In genomic region chr2:168104375-168105144, GRCm38 (mm10) we compare ENCODE assay signal across 10 mouse cellular contexts. TPM values are rescaled to one million over a fixed set of nuclear protein-coding genes. Genes with fewer than 3 reads are reported as not detected.
DNase-seq lines count a peak whose midpoint lies in the region; ATAC-seq lines count a peak whose summit lies in the region.
"Had no signal": no experiment of that assay in that cellular context is flagged by ENCODE, and none has a peak within 500 bp of the region (broad histone marks: within the 10 kb centered on the region; RNA-seq: fewer than 3 reads in every experiment).

No protein-coding gene starts in this region.

- peak; percentile 82 for ATAC-seq in lung, embryonic 15.5 days (ENCODE audit: borderline replicate concordance, extremely low read depth, low FRiP score, low TSS enrichment)
- no peak for ATAC-seq in midbrain, embryonic 14.5 days (ENCODE audit: low FRiP score, low TSS enrichment)
- no peak for ATAC-seq in midbrain, embryonic 16.5 days

- WGBS in lung, embryonic 15.5 days = 50% methylated on average over 22 of the region's 22 CpGs
- 83% methylated on average over 22 of the region's 22 CpGs for WGBS in midbrain, embryonic 14.5 days
- 77% methylated on average over 22 of the region's 22 CpGs for WGBS in midbrain, embryonic 16.5 days

- H3K9me3 ChIP-seq in lung, embryonic 15.5 days = no peaks in the 10 kb centered on the region
- no peaks in the 10 kb centered on the region for H3K9me3 ChIP-seq in midbrain, embryonic 14.5 days (ENCODE audit: control insufficient read depth, low read length)
- H3K9me3 ChIP-seq in midbrain, embryonic 16.5 days (replicated peaks; ENCODE audit: control insufficient read depth, low read length, poor library complexity, severe bottlenecking) = no peaks in the 10 kb centered on the region
- H3K9me3 ChIP-seq: embryonic facial prominence, embryonic 12.5 days had no signal

- H3K4me1 ChIP-seq in lung, embryonic 15.5 days = peaks cover 22% of the 10 kb centered on the region
- peaks cover 6% of the 10 kb centered on the region; the same call in 1 of the 2 replicates for H3K4me1 ChIP-seq in midbrain, embryonic 14.5 days (ENCODE audit: control insufficient read depth, insufficient read depth, low read length)
- peaks cover 2% of the 10 kb centered on the region; the same call in 1 of the 2 replicates for H3K4me1 ChIP-seq in midbrain, embryonic 16.5 days (ENCODE audit: control insufficient read depth, insufficient read depth, low read length)
- H3K4me1 ChIP-seq: embryonic facial prominence, embryonic 12.5 days had no signal

- peak overlapping the region; percentile 73 for H3K27ac ChIP-seq in lung, embryonic 15.5 days
- H3K27ac ChIP-seq in midbrain, embryonic 14.5 days (replicated peaks; ENCODE audit: low read depth, low read length) = no peak overlapping the region
- no peak overlapping the region for H3K27ac ChIP-seq in midbrain, embryonic 16.5 days (ENCODE audit: low read length)
- H3K27ac ChIP-seq: embryonic facial prominence, embryonic 12.5 days had no signal

- H3K9ac ChIP-seq in lung, embryonic 15.5 days = no peak overlapping the region
- H3K9ac ChIP-seq in midbrain, embryonic 14.5 days (replicated peaks; ENCODE audit: low read length) = no peak overlapping the region
- no peak overlapping the region for H3K9ac ChIP-seq in midbrain, embryonic 16.5 days (ENCODE audit: low read depth, low read length)
- H3K9ac ChIP-seq: embryonic facial prominence, embryonic 12.5 days had no signal

- H3K4me3 ChIP-seq in lung, embryonic 15.5 days = no peak overlapping the region
- H3K4me3 ChIP-seq in midbrain, embryonic 14.5 days (replicated peaks; ENCODE audit: low read depth, low read length) = no peak overlapping the region
- no peak overlapping the region for H3K4me3 ChIP-seq in midbrain, embryonic 16.5 days (ENCODE audit: low read depth, low read length)
- H3K4me3 ChIP-seq: embryonic facial prominence, embryonic 12.5 days; myocyte had no signal

- no peaks in the 10 kb centered on the region for H3K27me3 ChIP-seq in lung, embryonic 15.5 days
- H3K27me3 ChIP-seq in midbrain, embryonic 14.5 days (ENCODE audit: control insufficient read depth, insufficient read depth, low read length) = no peaks in the 10 kb centered on the region
- H3K27me3 ChIP-seq in midbrain, embryonic 16.5 days (ENCODE audit: control insufficient read depth, insufficient read depth, low read depth, low read length) = no peaks in the 10 kb centered on the region
- H3K27me3 ChIP-seq: embryonic facial prominence, embryonic 12.5 days had no signal

- intact Hi-C loops in left cerebral cortex, postnatal 36 days (cut with DNase I) = no loop called here

- no peak overlapping the region for H3K4me2 ChIP-seq in lung, embryonic 15.5 days
- H3K4me2 ChIP-seq in midbrain, embryonic 14.5 days (ENCODE audit: low read length) = no peak overlapping the region
- no peak overlapping the region for H3K4me2 ChIP-seq in midbrain, embryonic 16.5 days (ENCODE audit: low read length)
- H3K4me2 ChIP-seq: embryonic facial prominence, embryonic 12.5 days had no signal

- H3K36me3 ChIP-seq in lung, embryonic 15.5 days = no peaks in the 10 kb centered on the region
- peaks cover 8% of the 10 kb centered on the region; the same call in 1 of the 2 replicates for H3K36me3 ChIP-seq in midbrain, embryonic 14.5 days (ENCODE audit: control insufficient read depth, insufficient read depth, low read length)
- H3K36me3 ChIP-seq in midbrain, embryonic 16.5 days (ENCODE audit: control insufficient read depth, insufficient read depth, low read length) = no peaks in the 10 kb centered on the region; the same call in 1 of the 2 replicates
- H3K36me3 ChIP-seq: embryonic facial prominence, embryonic 12.5 days had no signal

- peak; percentile 76 for DNase-seq in urinary bladder, postnatal 14 days (ENCODE audit: low spot score)
- no peak for DNase-seq in urinary bladder, postnatal 10 days (ENCODE audit: low spot score)
- peak; percentile 83 for DNase-seq in kidney, postnatal 14 days
- DNase-seq in midbrain, embryonic 14.5 days = no peak
- no peak for DNase-seq in left cerebral cortex, postnatal 36 days (ENCODE audit: low spot score in 2 of 2)
- no peak for DNase-seq in spleen, postnatal 36 days (ENCODE audit: low spot score in 2 of 2)

RNA-seq across cellular contexts. Expression of gene Pard6b, which starts 23.8 kb away (rescaled TPM):
- 10.8 and 12.8 TPM in 2 replicates for polyA plus RNA-seq in lung, embryonic 15.5 days (2015; fragmentation: Nextera tagmentation; extraction: Ambion mirVana)
- polyA plus RNA-seq in midbrain, embryonic 14.5 days (2014; fragmentation: Nextera tagmentation; extraction: Ambion mirVana) = 8.2 and 9.2 TPM in 2 replicates
- polyA plus RNA-seq in midbrain, embryonic 16.5 days (2015; fragmentation: Nextera tagmentation; extraction: Ambion mirVana) = 6.8 and 7.3 TPM in 2 replicates
- 1 to 10 TPM; 4.4 to 5.8 TPM for total RNA-seq in left cerebral cortex, postnatal 36 days (2021)

Comparison
In these comparisons a context has a peak if more than half of its experiments do, and no peak if none do; other contexts are left out.
1. DNase-seq: peak in urinary bladder, postnatal 14 days (single experiment) and kidney, postnatal 14 days (single experiment); none in urinary bladder, postnatal 10 days (single experiment), midbrain, embryonic 14.5 days (single experiment), left cerebral cortex, postnatal 36 days (0 of 2) and spleen, postnatal 36 days (0 of 2).